In the genomic region with DNA sequence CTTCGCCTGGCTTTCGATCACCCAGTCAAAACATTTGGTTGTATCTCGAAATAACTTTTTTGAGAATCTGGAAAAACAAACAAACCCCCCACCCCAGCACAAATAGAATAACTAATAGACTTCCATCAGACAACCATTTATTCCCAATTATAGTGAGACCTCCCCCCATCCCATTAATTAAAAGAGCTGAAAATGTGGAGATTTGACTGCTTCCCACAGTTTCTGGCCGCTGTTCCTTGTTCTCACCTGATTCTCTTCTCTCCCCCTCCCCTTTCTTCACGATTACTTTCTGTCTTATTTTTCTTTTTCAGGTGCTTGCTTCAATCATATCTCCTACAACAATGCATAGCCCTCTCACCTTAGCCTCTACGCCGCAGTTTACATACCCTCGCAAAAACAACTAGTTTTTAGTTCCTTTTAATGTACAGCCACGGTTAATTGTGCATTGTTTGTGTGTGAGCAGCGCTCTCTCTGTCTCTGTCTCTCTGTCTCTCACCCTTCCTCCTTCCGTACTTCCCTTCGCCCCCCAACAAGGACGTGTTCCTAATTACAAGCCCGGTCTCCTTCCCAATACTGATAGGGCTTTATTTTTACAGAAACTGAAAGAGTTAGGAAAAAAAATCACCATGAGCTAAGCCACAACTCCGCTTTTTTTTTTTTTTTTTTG, we compare ENCODE assay signal across 8 mouse cellular contexts.
DNase-seq lines count a peak whose midpoint lies in the region; ATAC-seq and TF ChIP-seq lines count a peak whose summit lies in the region.

No protein-coding gene starts in this region.

- H3K36me3 ChIP-seq in MEL (ENCODE audit: control insufficient read depth in 1 of 2, insufficient read depth in 2 of 2, low read length in 2 of 2): peaks cover 0 to 14% of the 10 kb centered on the region in 2 experiments; a peak in 2 of 4 replicates
- no peaks in the 10 kb centered on the region for H3K36me3 ChIP-seq in heart, postnatal 0 days (replicated peaks; ENCODE audit: control insufficient read depth, insufficient read depth, low read length)
- no peaks in the 10 kb centered on the region for H3K36me3 ChIP-seq in liver, embryonic 12.5 days
- no peaks in the 10 kb centered on the region for H3K36me3 ChIP-seq in stomach, embryonic 15.5 days

- no peaks in the 10 kb centered on the region for H3K27me3 ChIP-seq in MEL (ENCODE audit: control insufficient read depth in 1 of 2, insufficient read depth in 2 of 2, low read length in 2 of 2)
- H3K27me3 ChIP-seq in heart, postnatal 0 days (ENCODE audit: control insufficient read depth, insufficient read depth, low read length): peaks cover 35% of the 10 kb centered on the region
- peaks cover 86% of the 10 kb centered on the region for H3K27me3 ChIP-seq in liver, embryonic 12.5 days (replicated peaks)
- peaks cover 44% of the 10 kb centered on the region for H3K27me3 ChIP-seq in stomach, embryonic 15.5 days (replicated peaks)

- no peak for TF ChIP-seq CTCF in MEL (IDR thresholded peaks at IDR 0.05 in 2 of 3, conservative IDR thresholded peaks at IDR 0.05 in 1 of 3; ENCODE audit: control insufficient read depth in 1 of 3, insufficient read depth in 1 of 3, low read depth in 2 of 3, low read length in 3 of 3, poor library complexity in 1 of 3, severe bottlenecking in 1 of 3)
- TF ChIP-seq CTCF in heart, postnatal 0 days (IDR thresholded peaks at IDR 0.05; ENCODE audit: low read depth): no peak

- intact Hi-C loops in gastrocnemius, postnatal 14 days (cut with DNase I; ENCODE audit: low total_unique reads): no loop called here
- intact Hi-C loops in gastrocnemius, postnatal 36 days (cut with DNase I): loop anchor here (10.0 kb wide), 1 partner anchor 357 kb away; no protein-coding TSS in a partner anchor

- peaks cover 0 to 21% of the 10 kb centered on the region in 2 experiments; a peak in 2 of 4 replicates for H3K4me1 ChIP-seq in MEL (ENCODE audit: control insufficient read depth in 1 of 2, insufficient read depth in 2 of 2, low read length in 2 of 2)
- peaks cover 15% of the 10 kb centered on the region; the same call in 1 of the 2 replicates for H3K4me1 ChIP-seq in heart, postnatal 0 days (ENCODE audit: control insufficient read depth, insufficient read depth)
- peaks cover 60% of the 10 kb centered on the region for H3K4me1 ChIP-seq in liver, embryonic 12.5 days
- H3K4me1 ChIP-seq in stomach, embryonic 15.5 days: peaks cover 34% of the 10 kb centered on the region

- no peak overlapping the region for H3K27ac ChIP-seq in MEL (ENCODE audit: control insufficient read depth, low read depth, low read length)
- peak overlapping the region; percentile 4; the same call in 1 of the 2 replicates for H3K27ac ChIP-seq in heart, postnatal 0 days (ENCODE audit: low read depth)
- no peak overlapping the region for H3K27ac ChIP-seq in liver, embryonic 12.5 days
- no peak overlapping the region for H3K27ac ChIP-seq in stomach, embryonic 15.5 days

- H3K4me3 ChIP-seq in MEL (ENCODE audit: control insufficient read depth in 1 of 2, insufficient read depth in 1 of 2, low read depth in 2 of 2, low read length in 2 of 2): peak overlapping the region; percentile 68 to 72
- peak overlapping the region; percentile 54 for H3K4me3 ChIP-seq in heart, postnatal 0 days (ENCODE audit: low read depth, low read length)
- H3K4me3 ChIP-seq in liver, embryonic 12.5 days: peak overlapping the region; percentile 46
- H3K4me3 ChIP-seq in stomach, embryonic 15.5 days (replicated peaks): peak overlapping the region; percentile 40

- WGBS in heart, postnatal 0 days: 3% methylated on average over 15 of the region's 15 CpGs
- 2% methylated on average over 15 of the region's 15 CpGs for WGBS in liver, embryonic 12.5 days (ENCODE audit: insufficient replicate concordance)
- WGBS in stomach, embryonic 15.5 days: 3% methylated on average over 15 of the region's 15 CpGs

- peak; percentile 32 for DNase-seq in CD4-positive helper T cell, adult 2 months (ENCODE audit: low read depth, low spot score)
- DNase-seq in MEL (ENCODE audit: low read depth, low spot score): peak; percentile 15
- peak; percentile 22 for DNase-seq in heart, postnatal 0 days (ENCODE audit: low spot score)
- no peak for DNase-seq in MN1 (ENCODE audit: low spot score)
- no peak for DNase-seq in gastrocnemius, postnatal 14 days
- DNase-seq in gastrocnemius, postnatal 36 days: no peak

- H3K9me3 ChIP-seq in MEL (replicated peaks; ENCODE audit: insufficient read depth, low read length): no peaks in the 10 kb centered on the region
- H3K9me3 ChIP-seq in heart, postnatal 0 days (replicated peaks; ENCODE audit: control insufficient read depth, low read length): no peaks in the 10 kb centered on the region
- H3K9me3 ChIP-seq in liver, embryonic 12.5 days (replicated peaks): no peaks in the 10 kb centered on the region
- H3K9me3 ChIP-seq in stomach, embryonic 15.5 days: no peaks in the 10 kb centered on the region

- peak overlapping the region; percentile 86 for H3K4me2 ChIP-seq in heart, postnatal 0 days (ENCODE audit: low read depth, low read length)
- H3K4me2 ChIP-seq in liver, embryonic 12.5 days: peak overlapping the region; percentile 72
- peak overlapping the region; percentile 83 for H3K4me2 ChIP-seq in stomach, embryonic 15.5 days

- H3K79me2 ChIP-seq in MEL (ENCODE audit: control insufficient read depth, insufficient read depth, low read length, poor library complexity): peaks cover 8% of the 10 kb centered on the region; the same call in 1 of the 2 replicates

- no peak for ATAC-seq in heart, postnatal 0 days (ENCODE audit: insufficient read depth, low read depth)
- no peak for ATAC-seq in liver, embryonic 12.5 days
- ATAC-seq in stomach, embryonic 15.5 days (ENCODE audit: insufficient read depth, low FRiP score, low read depth): no peak

- peak overlapping the region; percentile 72 for H3K9ac ChIP-seq in MEL (ENCODE audit: control insufficient read depth, low read depth, low read length, poor library complexity, severe bottlenecking)
- no peak overlapping the region for H3K9ac ChIP-seq in heart, postnatal 0 days (replicated peaks; ENCODE audit: low read depth, low read length)
- H3K9ac ChIP-seq in liver, embryonic 12.5 days: no peak overlapping the region
- no peak overlapping the region for H3K9ac ChIP-seq in stomach, embryonic 15.5 days

- no peak for TF ChIP-seq RAD21 in MEL (IDR thresholded peaks at IDR 0.05; ENCODE audit: low read depth, low read length)

- no peak for TF ChIP-seq POLR2A in MEL (IDR thresholded peaks at IDR 0.05; ENCODE audit: control insufficient read depth in 1 of 2, insufficient read depth in 1 of 2, low read depth in 1 of 2, low read length in 2 of 2, poor library complexity in 1 of 2)

- no peak for TF ChIP-seq EP300 in MEL (IDR thresholded peaks at IDR 0.05; ENCODE audit: low read depth in 1 of 2, low read length in 2 of 2)
- TF ChIP-seq EP300 in heart, postnatal 0 days (IDR thresholded peaks at IDR 0.05; ENCODE audit: low read depth): no peak

TF ChIP-seq in MEL, 35 proteins besides CTCF, POLR2A, EP300 and RAD21:
- TF ChIP-seq TAL1 (IDR thresholded peaks at IDR 0.05; ENCODE audit: low read length): no peak
- TF ChIP-seq JUND (IDR thresholded peaks at IDR 0.05; ENCODE audit: low read depth, low read length): no peak
- TF ChIP-seq MAZ (IDR thresholded peaks at IDR 0.05; ENCODE audit: low read depth, low read length): peak; percentile 19
- TF ChIP-seq NELFE (IDR thresholded peaks at IDR 0.05; ENCODE audit: low read depth, low read length): no peak
- peak; percentile 64; the same call in 1 of the 2 replicates for TF ChIP-seq CHD1 (IDR thresholded peaks at IDR 0.05; ENCODE audit: low read depth, low read length)
- no peak for TF ChIP-seq MAFK (IDR thresholded peaks at IDR 0.05; ENCODE audit: borderline replicate concordance, low read depth, low read length)
- no peak for TF ChIP-seq MAX (IDR thresholded peaks at IDR 0.05; ENCODE audit: low read length)

Comparison
In these comparisons a context has a peak if more than half of its experiments do, and no peak if none do; other contexts are left out.
1. DNase-seq: peak in CD4-positive helper T cell, adult 2 months (single experiment), MEL (single experiment) and heart, postnatal 0 days (single experiment); none in MN1 (single experiment), gastrocnemius, postnatal 14 days (single experiment) and gastrocnemius, postnatal 36 days (0 of 2).
2. Peak in every context shown above with its lines, with median percentiles within 50 percentile points of each other: H3K4me3 ChIP-seq and H3K4me2 ChIP-seq.